Mouse (Mus musculus) bone marrow, adult 2 months (tissue): Measurements from ENCODE around the gene Isca2.

ENCODE experiments used
- CTCF ChIP-seq: fragments of 200-500 bp; IDR thresholded peaks from 2 replicates; pipeline ENCODE4 v1.5.1; 2011; ENCODE audit warnings: low read length, control low read depth; ENCODE audit not compliant: control insufficient read depth, insufficient read depth
- POLR2A ChIP-seq: fragments of 200-500 bp; IDR thresholded peaks from 2 replicates; pipeline ENCODE4 v1.6.1; 2011; ENCODE audit warnings: low read depth, mild to moderate bottlenecking, control low read depth, low read length, borderline replicate concordance; ENCODE audit not compliant: control insufficient read depth

- TF ChIP-seq POLR2A (no peak), CTCF (no peak)
Measured at GRCm38 (mm10) chr12:84823601-84824000, 50.5 kb downstream of the Isca2 start.
